Mouse (Mus musculus) MEL (cell line): ENCODE results near the gene Bicral. TPM values are rescaled to one million over a fixed set of nuclear protein-coding genes. Genes with fewer than 3 reads are reported as not detected.

Experiments used
- DNase-seq: peaks from one replicate; pipeline ENCODE4 v3.0.0; 2011; ENCODE audit warnings: low read depth, low spot score
- H3K27ac ChIP-seq: 2 replicates; pipeline ENCODE4 v1.5.1; 2012; ENCODE audit warnings: low read depth, mild to moderate bottlenecking, control low read depth, low read length, moderate library complexity; ENCODE audit not compliant: control insufficient read depth
- H3K27me3 ChIP-seq, 2 experiments: fragments of 150-350 bp in 1 of 2; sonication (generic) in 1 of 2; 2 replicates each; pipeline ENCODE4 v1.6.1; 2012; ENCODE audit warnings: low read length in 2 of 2, mild to moderate bottlenecking in 2 of 2, improper control_type of control experiment in 1 of 2, moderate library complexity in 1 of 2; ENCODE audit not compliant: insufficient read depth in 2 of 2, control insufficient read depth in 1 of 2
- H3K36me3 ChIP-seq, 2 experiments: 2 replicates each; pipeline ENCODE4 v1.6.1; 2012 to 2014; ENCODE audit warnings: low read length in 2 of 2, improper control_type of control experiment in 1 of 2, inconsistent platforms in 1 of 2, mild to moderate bottlenecking in 1 of 2; ENCODE audit not compliant: insufficient read depth in 2 of 2, control insufficient read depth in 1 of 2
- H3K4me1 ChIP-seq, 2 experiments: fragments of 150-350 bp in 1 of 2; sonication (generic) in 1 of 2; 2 replicates each; pipeline ENCODE4 v1.6.1; 2012; ENCODE audit warnings: low read length in 2 of 2, improper control_type of control experiment in 1 of 2, mild to moderate bottlenecking in 1 of 2; ENCODE audit not compliant: insufficient read depth in 2 of 2, control insufficient read depth in 1 of 2
- H3K4me3 ChIP-seq, 2 experiments: fragments of 150-350 bp in 1 of 2; sonication (generic) in 1 of 2; 2 replicates each; pipeline ENCODE4 v1.5.1; 2012; ENCODE audit warnings: low read depth in 2 of 2, low read length in 2 of 2, mild to moderate bottlenecking in 2 of 2, moderate library complexity in 2 of 2, control low read depth in 1 of 2, improper control_type of control experiment in 1 of 2; ENCODE audit not compliant: control insufficient read depth in 1 of 2, insufficient read depth in 1 of 2
- H3K79me2 ChIP-seq: 2 replicates; pipeline ENCODE4 v1.6.1; 2012; ENCODE audit warnings: mild to moderate bottlenecking, low read length, moderate library complexity; ENCODE audit not compliant: control insufficient read depth, poor library complexity, insufficient read depth
- H3K9ac ChIP-seq: 2 replicates; pipeline ENCODE4 v1.6.1; 2012; ENCODE audit warnings: low read depth, mild to moderate bottlenecking, control low read depth, low read length, moderate library complexity; ENCODE audit not compliant: control insufficient read depth, poor library complexity, severe bottlenecking
- H3K9me3 ChIP-seq: fragments of 150-350 bp; sonication (generic); replicated peaks from 2 replicates; pipeline ENCODE4 v1.6.1; 2012; ENCODE audit warnings: mild to moderate bottlenecking, low read length, improper control_type of control experiment, moderate library complexity; ENCODE audit not compliant: insufficient read depth
- BHLHE40 ChIP-seq: IDR thresholded peaks from 2 replicates; pipeline ENCODE4 v1.6.1; 2012; ENCODE audit warnings: low read depth, mild to moderate bottlenecking, inconsistent platforms, low read length, improper control_type of control experiment, borderline replicate concordance
- CHD1 ChIP-seq: IDR thresholded peaks from 2 replicates; pipeline ENCODE4 v1.6.1; 2012; ENCODE audit warnings: low read depth, mild to moderate bottlenecking, inconsistent platforms, low read length, improper control_type of control experiment
- CHD2 ChIP-seq: IDR thresholded peaks from 2 replicates; pipeline ENCODE4 v1.6.1; 2011; ENCODE audit warnings: low read length, improper control_type of control experiment
- CTCF ChIP-seq, 3 experiments: IDR thresholded peaks in 2 of 3; conservative IDR thresholded peaks in 1 of 3; 2 replicates each; pipeline ENCODE4 v1.5.1; 2011 to 2012; ENCODE audit warnings: low read length in 3 of 3, low read depth in 2 of 3, mild to moderate bottlenecking in 2 of 3, improper control_type of control experiment in 1 of 3, inconsistent platforms in 1 of 3, mixed read lengths in 1 of 3, moderate library complexity in 1 of 3; ENCODE audit not compliant: control insufficient read depth in 1 of 3, insufficient read depth in 1 of 3, poor library complexity in 1 of 3, severe bottlenecking in 1 of 3
- E2F4 ChIP-seq: IDR thresholded peaks from 2 replicates; pipeline ENCODE4 v1.6.1; 2011; ENCODE audit warnings: low read depth, low read length, improper control_type of control experiment, borderline replicate concordance
- ELF1 ChIP-seq: IDR thresholded peaks from 2 replicates; pipeline ENCODE4 v1.6.1; 2014; ENCODE audit warnings: low read depth, mild to moderate bottlenecking, inconsistent platforms, low read length, improper control_type of control experiment, moderate library complexity
- EP300 ChIP-seq, 2 experiments: IDR thresholded peaks; 2 replicates each; pipeline ENCODE4 v1.6.1; 2011; ENCODE audit warnings: improper control_type of control experiment in 2 of 2, low read length in 2 of 2, low read depth in 1 of 2, mild to moderate bottlenecking in 1 of 2
- ETS1 ChIP-seq: IDR thresholded peaks from 2 replicates; pipeline ENCODE4 v1.6.1; 2012; ENCODE audit warnings: low read depth, mild to moderate bottlenecking, inconsistent platforms, low read length, improper control_type of control experiment, moderate library complexity
- GABPA ChIP-seq: IDR thresholded peaks from 2 replicates; pipeline ENCODE4 v1.6.1; 2012; ENCODE audit warnings: low read depth, mild to moderate bottlenecking, inconsistent platforms, low read length, improper control_type of control experiment, moderate library complexity
- HCFC1 ChIP-seq: IDR thresholded peaks from 2 replicates; pipeline ENCODE4 v1.6.1; 2012; ENCODE audit warnings: low read depth, mild to moderate bottlenecking, inconsistent platforms, low read length, improper control_type of control experiment, moderate library complexity
- JUND ChIP-seq: IDR thresholded peaks from 2 replicates; pipeline ENCODE4 v1.6.1; 2011; ENCODE audit warnings: low read depth, mild to moderate bottlenecking, improper control_type of control experiment, low read length
- KAT2A ChIP-seq: conservative IDR thresholded peaks from 2 replicates; pipeline ENCODE4 v1.6.1; 2012; ENCODE audit warnings: low read depth, low read length, improper control_type of control experiment, inconsistent platforms
- MAX ChIP-seq: IDR thresholded peaks from 2 replicates; pipeline ENCODE4 v1.6.1; 2011; ENCODE audit warnings: low read length, improper control_type of control experiment
- MYC ChIP-seq: IDR thresholded peaks from 2 replicates; pipeline ENCODE4 v1.6.1; 2011; ENCODE audit warnings: low read depth, mild to moderate bottlenecking, low read length, improper control_type of control experiment, moderate library complexity
- POLR2A ChIP-seq, 2 experiments: IDR thresholded peaks; 2 replicates each; pipeline ENCODE4 v1.6.1; 2011 to 2012; ENCODE audit warnings: low read length in 2 of 2, mild to moderate bottlenecking in 2 of 2, control low read depth in 1 of 2, improper control_type of control experiment in 1 of 2, low read depth in 1 of 2, moderate library complexity in 1 of 2; ENCODE audit not compliant: control insufficient read depth in 1 of 2, insufficient read depth in 1 of 2, poor library complexity in 1 of 2
- POLR2AphosphoS2 ChIP-seq: IDR thresholded peaks from 2 replicates; pipeline ENCODE4 v1.6.1; 2011; ENCODE audit warnings: low read length, improper control_type of control experiment
- RAD21 ChIP-seq: IDR thresholded peaks from 2 replicates; pipeline ENCODE4 v1.6.1; 2011; ENCODE audit warnings: mild to moderate bottlenecking, low read depth, low read length, improper control_type of control experiment
- SMC3 ChIP-seq: IDR thresholded peaks from 2 replicates; pipeline ENCODE4 v1.6.1; 2011; ENCODE audit warnings: low read depth, low read length, improper control_type of control experiment
- TCF12 ChIP-seq: IDR thresholded peaks from 2 replicates; pipeline ENCODE4 v1.6.1; 2014; ENCODE audit warnings: low read depth, mild to moderate bottlenecking, inconsistent platforms, low read length, improper control_type of control experiment, moderate library complexity
- UBTF ChIP-seq: IDR thresholded peaks from 2 replicates; pipeline ENCODE4 v1.6.1; 2012; ENCODE audit warnings: low read depth, mild to moderate bottlenecking, inconsistent platforms, low read length, improper control_type of control experiment, moderate library complexity, borderline replicate concordance; ENCODE audit not compliant: insufficient read depth
- USF2 ChIP-seq, 2 experiments: IDR thresholded peaks; 2 replicates each; pipeline ENCODE4 v1.6.1; 2011 to 2012; ENCODE audit warnings: improper control_type of control experiment in 2 of 2, low read length in 2 of 2, borderline replicate concordance in 1 of 2, inconsistent platforms in 1 of 2, low read depth in 1 of 2, mild to moderate bottlenecking in 1 of 2; ENCODE audit not compliant: insufficient read depth in 1 of 2
- ZC3H11A ChIP-seq: IDR thresholded peaks from 2 replicates; pipeline ENCODE4 v1.6.1; 2012; ENCODE audit warnings: low read depth, mild to moderate bottlenecking, inconsistent platforms, low read length, improper control_type of control experiment
- polyA plus RNA-seq, 2 experiments: library from polyadenylated mRNA; stranded (reverse) in 1 of 2; unstranded in 1 of 2; fragments of >175 nt in 1 of 2; fragments of >200 nt in 1 of 2; gene quantifications; 2 replicates each; pipeline versions ENCODE4 v1.2.1 to v1.2.4; 2012; ENCODE audit warnings: low replicate concordance in 2 of 2, low read depth in 1 of 2; ENCODE audit not compliant: insufficient read length in 2 of 2, insufficient read depth in 1 of 2, missing spikeins in 1 of 2
- total RNA-seq: library from RNA; depleted of rRNA; stranded (reverse); fragments of 300-350 nt; gene quantifications from 2 replicates; pipeline ENCODE4 v1.2.3, GENCODE M21; 2012

Bicral gene
- total and polyA plus RNA-seq, 3 experiments: 3.7 to 6.9 TPM; not detected in 1

DNA sequence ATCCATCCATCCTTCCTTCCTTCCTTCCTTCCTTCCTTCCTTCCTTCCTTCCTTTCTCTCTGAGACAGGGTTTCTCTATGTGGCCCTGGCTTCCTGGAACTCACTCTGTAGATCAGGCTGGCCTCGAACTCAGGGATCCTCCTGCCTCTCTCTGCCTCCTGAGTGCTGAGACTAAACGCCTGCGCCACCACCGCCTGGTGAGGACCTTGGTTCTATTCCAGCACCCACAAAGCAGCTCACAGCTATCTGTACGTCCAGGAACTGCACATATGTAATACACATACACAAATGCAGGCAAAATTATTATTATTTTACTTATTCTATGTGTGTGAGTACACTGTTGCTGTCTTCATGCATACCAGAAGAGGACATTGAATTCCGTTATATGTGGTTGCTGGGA, 26.5 kb upstream of the Bicral start (continued):
- TF ChIP-seq ZC3H11A (no peak), CHD2 (no peak), TCF12 (no peak), HCFC1 (peak; percentile 6; the same call in 1 of the 2 replicates), CTCF (IDR thresholded peaks at IDR 0.05 in 2 of 3, conservative IDR thresholded peaks at IDR 0.05 in 1 of 3; ENCODE audit: control insufficient read depth in 1 of 3, insufficient read depth in 1 of 3, low read depth in 2 of 3, low read length in 3 of 3, poor library complexity in 1 of 3, severe bottlenecking in 1 of 3) (no peak), POLR2A (IDR thresholded peaks at IDR 0.05; ENCODE audit: control insufficient read depth in 1 of 2, insufficient read depth in 1 of 2, low read depth in 1 of 2, low read length in 2 of 2, poor library complexity in 1 of 2) (no peak), MAX (no peak)
- TF ChIP-seq, all 39 proteins: peak for 6

DNA sequence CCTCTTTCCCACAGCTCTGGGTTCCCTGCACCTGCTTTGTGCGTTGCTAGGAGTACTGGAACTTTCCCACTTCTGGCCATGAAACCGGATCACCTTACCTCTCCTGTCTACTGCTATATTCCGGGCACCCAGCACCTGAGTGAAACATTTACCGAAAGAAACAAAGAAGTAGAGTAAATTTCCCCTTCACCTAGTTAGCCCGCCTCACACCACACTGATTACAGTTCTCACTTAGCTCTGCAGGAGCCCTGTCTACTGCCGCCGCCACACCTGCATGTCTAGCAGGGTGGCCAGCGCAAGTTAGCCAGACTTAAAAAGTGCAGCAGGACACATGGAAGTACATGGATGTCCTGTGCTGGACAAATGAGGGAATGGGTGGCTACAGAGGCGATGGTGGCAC, 24.8 kb upstream of the Bicral start:
- TF ChIP-seq GABPA (no peak), EP300 (IDR thresholded peaks at IDR 0.05; ENCODE audit: low read depth in 1 of 2, low read length in 2 of 2) (no peak), POLR2A (IDR thresholded peaks at IDR 0.05; ENCODE audit: control insufficient read depth in 1 of 2, insufficient read depth in 1 of 2, low read depth in 1 of 2, low read length in 2 of 2, poor library complexity in 1 of 2) (no peak), CHD1 (no peak), RAD21 (no peak), JUND (no peak), UBTF (no peak), CHD2 (no peak), MYC (no peak), CTCF (IDR thresholded peaks at IDR 0.05 in 2 of 3, conservative IDR thresholded peaks at IDR 0.05 in 1 of 3; ENCODE audit: control insufficient read depth in 1 of 3, insufficient read depth in 1 of 3, low read depth in 2 of 3, low read length in 3 of 3, poor library complexity in 1 of 3, severe bottlenecking in 1 of 3) (no peak), E2F4 (no peak), ELF1 (no peak), SMC3 (no peak), KAT2A (no peak), BHLHE40 (no peak), POLR2AphosphoS2 (no peak), USF2 (IDR thresholded peaks at IDR 0.05; ENCODE audit: borderline replicate concordance in 1 of 2, insufficient read depth in 1 of 2, low read depth in 1 of 2, low read length in 2 of 2) (no peak), ETS1 (no peak)
- no peak overlapping the region for H3K9ac ChIP-seq
- no peaks in the 10 kb centered on the region; the same call in 1 of the 2 replicates for H3K79me2 ChIP-seq
- DNase-seq: no peak
- no peaks in the 10 kb centered on the region for H3K9me3 ChIP-seq
- peaks cover 14 to 57% of the 10 kb centered on the region in 2 experiments for H3K4me1 ChIP-seq
- H3K27ac ChIP-seq: no peak overlapping the region
- peaks cover 0 to 27% of the 10 kb centered on the region in 2 experiments; a peak in 2 of 4 replicates for H3K36me3 ChIP-seq
- no peaks in the 10 kb centered on the region for H3K27me3 ChIP-seq
- no peak overlapping the region for H3K4me3 ChIP-seq
